Mouse (Mus musculus): ENCODE measurements around the gene Cdyl. TPM values are rescaled to one million over a fixed set of nuclear protein-coding genes. Genes with fewer than 3 reads are reported as not detected.

Gene Cdyl
- polyA plus RNA-seq, 1 experiment from 2014 or later, result 18.8 TPM

DNA sequence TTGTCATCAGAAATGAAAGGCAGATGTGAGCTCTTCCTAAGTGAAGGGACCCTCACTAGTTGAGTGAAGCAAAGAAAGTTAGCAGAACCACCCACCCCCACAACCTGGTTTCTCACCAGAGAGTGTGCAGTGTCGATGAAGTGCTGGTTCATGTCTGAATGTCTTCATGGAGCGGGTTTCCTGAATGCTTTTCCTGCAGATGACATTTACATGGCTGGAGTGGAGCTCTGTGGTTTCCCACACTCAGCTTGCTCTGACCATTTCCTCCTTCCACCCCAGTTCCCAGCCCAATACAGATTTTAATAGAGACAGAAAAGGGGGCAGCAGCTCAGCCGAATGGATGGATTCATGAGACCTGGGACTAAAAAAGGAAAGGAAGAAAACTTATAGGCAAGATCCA lies 233.2 kb downstream of the Cdyl start:
- no peak overlapping the region for H3K4me2 ChIP-seq (replicated peaks)
- no peak for ATAC-seq (ENCODE audit: insufficient number of reproducible peaks, insufficient read depth, low FRiP score, low TSS enrichment)
- H3K27me3 ChIP-seq, result no peaks in the 10 kb centered on the region
- WGBS, result 85% methylated on average over 3 of the region's 3 CpGs
- H3K9me3 ChIP-seq, result no peaks in the 10 kb centered on the region; the same call in 1 of the 2 replicates
- H3K4me3 ChIP-seq, result no peak overlapping the region
- no peaks in the 10 kb centered on the region for H3K4me1 ChIP-seq
- H3K36me3 ChIP-seq, result peaks cover 9% of the 10 kb centered on the region; the same call in 1 of the 2 replicates
- H3K9ac ChIP-seq, result no peak overlapping the region
- H3K27ac ChIP-seq, result no peak overlapping the region

DNA sequence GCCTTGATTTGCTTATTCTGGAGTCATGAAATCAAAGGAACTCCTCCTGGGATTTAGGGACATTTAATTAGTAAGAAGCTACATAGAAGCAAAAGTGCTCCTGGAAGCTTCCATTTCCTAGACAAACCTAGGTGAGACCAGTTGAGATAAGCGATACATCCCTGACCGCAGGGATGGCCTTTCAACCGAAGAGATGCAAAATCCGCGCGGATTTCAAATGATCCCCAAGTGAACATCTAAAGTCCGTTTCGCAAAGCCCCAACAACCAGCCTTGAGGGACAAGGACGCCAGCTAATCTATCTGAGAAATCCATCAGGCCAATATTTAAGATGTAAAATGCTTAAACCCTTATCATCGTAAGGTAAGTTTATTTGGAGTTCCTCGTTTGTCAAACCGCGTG lies 245.7 kb downstream of the Cdyl start:
- Histone ChIP-seq H3K4me3 (peak overlapping the region; percentile 63), H3K27me3 (no peaks in the 10 kb centered on the region), H3K4me2 (replicated peaks) (peak overlapping the region; percentile 69), H3K36me3 (no peaks in the 10 kb centered on the region), H3K9me3 (no peaks in the 10 kb centered on the region), H3K9ac (peak overlapping the region; percentile 42), H3K27ac (no peak overlapping the region), H3K4me1 (no peaks in the 10 kb centered on the region)
- no peak for ATAC-seq (ENCODE audit: insufficient number of reproducible peaks, insufficient read depth, low FRiP score, low TSS enrichment)
- 2% methylated on average over 13 of the region's 13 CpGs for WGBS

DNA sequence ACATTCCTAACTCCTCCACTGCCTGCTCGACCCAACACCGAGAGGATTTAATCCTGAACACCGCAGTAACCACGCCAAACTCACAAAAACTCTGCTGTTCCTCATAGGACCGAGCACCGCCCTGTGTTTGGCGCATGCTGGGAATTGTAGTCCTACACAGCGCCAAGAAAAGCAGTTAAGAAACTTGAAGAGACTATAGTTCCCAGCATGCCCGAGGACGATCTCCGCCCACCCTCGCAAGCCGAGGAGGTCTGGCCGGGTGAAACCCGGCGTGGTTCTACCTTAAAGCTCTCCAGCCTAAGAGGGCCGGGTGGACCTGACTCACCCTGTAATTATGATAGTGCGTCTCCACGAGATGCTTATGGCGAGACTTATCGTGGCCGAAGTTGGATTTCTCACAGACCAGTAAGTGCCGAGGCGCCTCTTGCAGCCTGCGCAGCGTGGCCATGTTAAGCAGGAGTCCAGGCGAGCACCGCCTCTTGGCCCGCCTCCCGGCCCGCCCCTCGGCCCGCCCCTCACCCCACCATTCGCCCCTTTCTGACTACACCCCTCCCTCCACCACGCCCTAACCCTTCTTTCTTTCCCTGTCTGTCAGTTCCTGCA lies 246.3 kb downstream of the Cdyl start, which contains the start of gene Rpp40:
Rpp40 (minus strand) TSS at position 481 of the 603 bp plus-strand sequence.
- no peaks in the 10 kb centered on the region for H3K27me3 ChIP-seq
- peak within 1 kb of the TSS; percentile 69 for H3K4me2 ChIP-seq (replicated peaks)
- no peaks in the 10 kb centered on the region for H3K4me1 ChIP-seq
- no peaks in the 10 kb centered on the region for H3K9me3 ChIP-seq
- H3K27ac ChIP-seq, result no peak within 1 kb of the TSS
- peak within 1 kb of the TSS; percentile 42 for H3K9ac ChIP-seq
- no peaks in the 10 kb centered on the region for H3K36me3 ChIP-seq
- peak within 1 kb of the TSS; percentile 63 for H3K4me3 ChIP-seq
- ATAC-seq (ENCODE audit: insufficient number of reproducible peaks, insufficient read depth, low FRiP score, low TSS enrichment), result peak; percentile 100
- under 1% methylated on average over 35 of the region's 35 CpGs for WGBS

DNA sequence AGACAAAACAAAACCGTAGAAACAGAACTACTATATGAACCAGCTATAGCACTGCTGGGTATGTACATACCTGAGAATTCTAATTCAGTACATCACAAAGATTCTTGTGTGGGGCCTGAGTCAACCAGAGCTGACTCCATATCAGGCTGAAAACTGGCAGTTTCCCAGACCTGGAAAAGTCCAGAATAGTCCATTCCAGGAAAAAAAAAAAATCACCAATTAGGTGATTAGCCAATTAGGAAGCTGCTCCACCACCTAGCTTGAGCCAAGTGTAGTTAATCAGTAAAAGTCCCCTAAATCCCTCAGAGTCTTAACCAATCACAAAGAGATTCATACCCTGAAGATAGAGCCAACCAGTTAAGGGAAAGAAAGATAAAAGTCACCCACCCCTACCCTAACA lies 251.8 kb downstream of the Cdyl start:
- Histone ChIP-seq H3K27ac (no peak overlapping the region), H3K9ac (no peak overlapping the region), H3K4me1 (no peaks in the 10 kb centered on the region), H3K36me3 (no peaks in the 10 kb centered on the region), H3K9me3 (no peaks in the 10 kb centered on the region), H3K27me3 (no peaks in the 10 kb centered on the region), H3K4me3 (no peak overlapping the region), H3K4me2 (replicated peaks) (no peak overlapping the region)
- WGBS, result 90% methylated on average over 1 of the region's 1 CpGs
- ATAC-seq (ENCODE audit: insufficient number of reproducible peaks, insufficient read depth, low FRiP score, low TSS enrichment), result no peak

Other genes with a start within 250 kb of the Cdyl start
- gene Rpp40, start 246.5 kb downstream of the Cdyl start, polyA plus RNA-seq (2016; fragmentation: Nextera tagmentation; extraction: Ambion mirVana), result 20.9 and 22.3 TPM in 2 replicates